Mouse (Mus musculus): Measurements from ENCODE around the gene Sec14l1.
A peak's percentile ranks its signal among the peaks of the same experiment; 100 is the strongest.

Gene Sec14l1

DNA sequence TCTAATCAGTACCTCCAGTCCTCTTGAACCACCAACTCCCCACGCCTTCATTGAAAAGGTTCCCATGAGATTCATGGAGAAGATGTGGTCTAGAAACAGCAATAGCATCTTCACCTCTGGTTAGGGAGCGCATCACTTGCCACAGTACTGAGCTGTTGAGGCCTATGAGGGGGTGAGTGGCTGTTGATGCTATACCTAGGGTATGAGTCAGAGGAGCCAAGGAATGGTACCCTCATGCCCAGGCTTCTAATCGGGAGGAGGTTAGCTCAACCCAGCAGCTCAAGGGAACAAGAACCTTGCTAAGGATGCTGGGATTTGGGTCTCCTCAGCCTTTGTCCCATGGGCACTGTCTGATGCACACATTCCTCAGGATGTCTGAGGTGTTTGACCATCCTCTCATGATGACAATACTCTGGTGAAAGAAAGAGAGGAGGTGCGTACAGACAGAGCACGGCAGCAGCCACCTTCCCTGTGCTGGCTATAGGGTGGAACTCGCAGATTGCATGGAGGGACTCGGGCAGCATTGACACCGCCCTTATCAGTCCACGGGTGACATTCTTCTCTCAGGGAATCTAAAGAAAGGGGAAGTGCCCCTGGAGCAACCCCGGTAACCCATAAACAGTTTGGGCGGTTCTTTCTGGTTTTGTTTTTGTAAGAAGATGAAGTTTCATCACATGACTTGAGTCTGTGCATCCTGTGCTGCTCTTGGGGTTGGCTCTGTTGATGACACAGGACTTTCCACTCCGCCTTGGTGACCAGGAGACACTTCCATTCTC, 5.6 kb upstream of the Sec14l1 start:
- DNase-seq (ENCODE audit: low spot score): peak; percentile 64

DNA sequence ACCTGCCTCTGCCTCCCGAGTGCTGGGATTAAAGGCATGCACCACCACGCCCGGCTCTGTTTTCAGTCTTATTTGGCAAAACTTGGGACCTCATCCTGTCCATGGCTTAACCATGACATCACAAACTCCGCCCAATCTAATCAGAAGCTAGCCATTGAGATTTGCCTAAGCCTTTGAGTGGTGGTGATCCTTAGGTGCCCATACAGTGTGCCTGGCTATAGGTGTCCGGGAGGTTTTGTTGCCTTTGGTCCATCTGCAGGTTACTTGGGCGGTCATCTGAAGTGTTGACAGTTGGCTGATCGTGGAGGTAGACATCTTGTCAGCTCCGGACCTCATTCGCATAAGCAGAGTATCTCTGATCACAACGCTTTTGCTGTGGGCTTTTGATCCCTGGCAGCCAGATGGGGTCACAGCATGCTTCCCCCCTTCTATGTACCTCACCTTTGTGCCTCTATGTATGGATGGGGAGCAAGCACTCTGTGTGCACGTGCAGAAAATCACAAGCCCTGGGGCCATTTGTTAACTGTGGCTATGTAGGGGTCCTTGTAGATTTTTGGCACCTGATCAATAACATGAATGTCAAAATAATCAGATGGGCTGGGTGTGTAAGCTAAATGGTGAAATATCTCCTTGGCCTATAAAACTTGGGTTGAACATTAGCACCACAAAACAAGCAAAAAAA, 2.9 kb upstream of the Sec14l1 start:
- DNase-seq (ENCODE audit: low spot score): no peak

DNA sequence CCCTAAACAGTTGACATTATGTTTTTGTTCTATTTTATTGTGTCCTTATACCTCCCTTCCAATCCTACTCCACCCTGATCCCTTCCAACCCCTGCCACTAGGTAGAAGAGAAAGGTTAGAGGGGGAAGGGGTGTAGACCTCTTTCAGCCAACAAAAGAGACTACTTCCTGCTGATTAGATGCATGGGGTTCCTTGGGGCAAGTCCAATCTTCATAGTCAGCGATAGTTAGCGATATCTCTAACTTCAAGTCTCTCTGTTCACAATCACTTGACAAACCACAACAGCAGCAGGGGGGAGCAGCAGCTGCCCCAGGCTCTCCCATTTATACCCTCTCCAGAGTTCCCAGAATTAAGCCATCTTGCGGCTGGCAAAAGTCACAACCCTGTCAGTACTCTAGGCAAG, 2.3 kb upstream of the Sec14l1 start:
- DNase-seq (ENCODE audit: low spot score): no peak

DNA sequence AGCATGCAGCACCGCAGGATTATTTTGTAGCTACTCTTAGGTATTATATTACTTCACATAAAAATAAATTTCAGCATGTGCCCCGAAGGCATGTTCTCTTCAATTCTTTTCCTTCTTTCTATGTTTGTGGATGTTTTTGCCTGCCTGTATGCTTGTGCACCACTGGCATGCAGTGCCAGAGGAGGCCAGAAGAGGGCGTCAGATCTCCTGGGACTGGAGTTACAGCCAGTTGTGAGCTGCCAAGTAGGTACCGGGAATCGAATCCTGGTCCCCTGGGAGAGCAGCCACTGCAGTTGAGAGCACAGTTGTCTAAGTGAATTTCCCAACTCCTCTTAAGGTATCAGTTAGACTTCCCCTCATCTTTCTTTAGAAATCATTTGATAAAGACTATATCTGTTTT, 1.6 kb upstream of the Sec14l1 start:
- no peak for DNase-seq (ENCODE audit: low spot score)

DNA sequence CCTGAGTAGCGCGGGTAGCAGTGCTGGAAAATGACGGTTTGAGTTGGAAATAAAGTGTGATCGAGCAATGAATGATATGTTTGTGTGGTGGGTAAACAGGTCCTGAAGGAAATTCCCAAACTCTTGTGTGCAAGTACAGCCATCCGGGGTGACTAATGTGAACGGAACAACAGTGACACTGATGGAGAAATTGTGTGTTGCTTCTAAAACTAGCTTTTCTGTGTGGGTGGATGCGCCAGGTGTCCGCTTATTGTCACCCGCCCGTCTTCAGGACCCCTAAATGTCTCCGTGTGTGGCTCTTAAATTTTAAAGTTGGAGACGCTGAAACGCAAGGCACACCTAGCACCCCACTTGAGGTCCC, 757 bp upstream of the Sec14l1 start:
- DNase-seq (ENCODE audit: low spot score): no peak

DNA sequence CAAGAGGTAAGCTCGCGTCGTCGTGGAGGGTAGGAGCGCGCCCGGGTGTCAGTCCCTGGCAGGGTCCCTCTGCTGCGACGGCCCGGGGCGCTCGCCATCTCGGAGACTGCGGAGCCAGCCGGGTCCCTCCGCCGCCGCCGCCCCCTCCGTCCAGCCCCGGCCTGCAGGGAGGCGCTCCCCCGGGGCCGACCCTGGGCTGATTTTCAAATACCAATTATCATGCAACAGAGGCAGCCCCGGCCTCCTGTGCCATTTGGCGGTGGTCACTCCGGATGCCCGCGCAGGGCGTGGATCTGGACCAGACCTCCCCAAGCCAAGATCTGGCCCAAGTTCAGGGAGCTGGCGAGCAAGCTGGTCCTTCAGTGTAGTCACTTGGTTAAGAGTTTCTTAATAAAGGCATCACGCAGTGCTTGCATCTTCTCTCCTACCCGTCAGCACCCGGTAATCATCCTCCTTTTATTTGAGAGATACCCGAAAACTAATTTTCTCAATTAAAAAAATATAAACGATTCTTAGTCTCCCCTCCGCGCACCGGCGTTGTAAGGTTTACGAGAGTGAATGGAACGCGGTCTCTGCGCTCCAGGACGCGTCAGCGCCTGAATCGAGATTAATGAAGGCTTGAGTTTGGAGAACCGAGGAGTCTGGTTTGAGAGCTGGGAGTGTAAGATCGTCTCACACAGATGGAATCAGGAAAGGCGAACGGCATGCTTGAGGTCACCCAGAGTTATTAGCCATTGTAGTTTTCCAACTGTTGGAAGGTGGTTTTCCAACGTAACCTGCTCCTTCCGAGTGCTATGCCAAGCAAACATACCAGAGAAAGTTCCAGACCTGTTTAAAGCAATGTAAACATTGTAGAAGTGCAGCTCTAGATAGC, 615 bp downstream of the Sec14l1 start:
- peak; percentile 76 for DNase-seq (ENCODE audit: low spot score)

DNA sequence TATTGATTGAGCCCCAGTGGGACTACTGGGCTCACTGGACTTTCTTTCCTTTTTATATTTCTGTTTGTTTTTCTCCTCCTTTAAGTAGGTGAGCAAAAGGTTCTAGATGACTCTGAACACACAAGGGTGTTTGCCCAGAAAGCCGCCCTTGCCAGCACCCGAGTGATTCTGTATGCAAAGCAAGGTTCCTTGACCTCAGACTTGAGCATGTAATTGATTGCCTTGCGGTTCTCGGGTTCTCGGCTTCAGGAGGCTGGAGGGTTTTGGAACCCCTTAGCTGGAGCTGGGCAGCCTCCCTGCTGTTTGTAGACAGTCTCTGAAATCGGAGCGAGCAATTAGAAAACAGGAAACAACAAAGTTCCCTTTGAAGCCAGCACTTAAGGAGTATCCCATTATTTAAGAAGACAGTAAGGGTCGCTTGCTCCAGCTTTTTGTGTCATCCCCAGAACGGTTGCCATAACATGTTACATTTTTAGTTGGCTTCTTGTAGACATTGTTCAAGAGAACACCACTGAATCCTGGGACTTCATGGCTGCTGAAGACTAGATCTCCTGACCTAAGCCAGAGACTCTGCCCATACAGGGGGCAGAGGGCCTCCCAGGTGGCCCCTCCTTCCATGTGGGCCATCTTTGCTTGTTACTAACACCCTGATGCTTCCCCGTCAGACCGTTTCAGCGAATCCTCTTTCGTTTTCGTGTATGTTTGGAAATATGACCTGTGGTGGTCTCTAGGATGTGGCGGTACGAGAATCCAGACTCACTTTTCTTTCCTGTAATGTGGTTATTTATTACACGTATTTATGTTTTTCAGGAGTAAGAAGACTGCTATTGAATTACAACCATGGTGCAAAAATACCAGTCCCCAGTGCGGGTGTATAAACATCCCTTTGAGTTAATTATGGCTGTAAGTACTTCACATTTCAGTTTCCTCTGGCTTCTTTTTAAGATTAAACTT, 1.7 kb downstream of the Sec14l1 start:
- peak; percentile 77 for DNase-seq (ENCODE audit: low spot score)

DNA sequence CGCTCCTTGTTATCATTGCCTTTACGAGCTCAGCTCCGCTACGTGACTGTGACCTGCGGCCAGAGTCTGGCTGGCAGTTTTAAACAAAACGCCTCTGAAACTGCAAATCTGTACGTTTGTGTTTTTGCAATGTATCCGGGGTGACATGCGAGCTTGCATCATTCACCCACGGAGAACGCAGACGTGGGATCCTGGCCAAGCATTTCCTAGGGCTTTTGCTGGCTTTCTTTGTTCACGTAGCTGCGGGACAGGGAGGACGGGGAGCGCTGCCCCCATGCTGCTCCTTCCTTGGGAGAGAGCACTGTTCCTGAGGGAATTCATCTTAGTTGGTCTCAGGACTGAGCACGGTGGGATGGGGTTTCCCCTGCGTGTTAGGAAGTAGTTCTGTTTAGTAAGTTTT, 2.4 kb downstream of the Sec14l1 start:
- no peak for DNase-seq (ENCODE audit: low spot score)

DNA sequence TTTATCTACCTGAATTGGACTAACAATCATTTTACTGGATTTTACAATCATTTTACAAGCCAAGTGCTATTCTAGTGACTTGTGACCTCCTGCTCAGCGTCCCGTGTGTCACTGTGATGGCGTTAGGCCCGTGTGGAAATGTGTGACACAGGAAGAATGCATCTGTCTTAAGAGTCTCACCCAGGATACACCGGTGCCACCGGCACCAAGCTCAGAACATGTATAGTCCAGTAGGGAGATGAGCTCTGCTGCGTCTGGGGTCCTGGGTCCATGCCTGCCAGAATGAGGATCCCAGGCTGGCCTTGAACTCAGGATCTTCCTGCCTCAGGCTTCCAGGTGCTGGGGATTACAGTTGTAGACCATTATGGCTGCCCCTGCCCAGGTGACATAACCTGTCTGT, 2.8 kb downstream of the Sec14l1 start:
- no peak for DNase-seq (ENCODE audit: low spot score)

DNA sequence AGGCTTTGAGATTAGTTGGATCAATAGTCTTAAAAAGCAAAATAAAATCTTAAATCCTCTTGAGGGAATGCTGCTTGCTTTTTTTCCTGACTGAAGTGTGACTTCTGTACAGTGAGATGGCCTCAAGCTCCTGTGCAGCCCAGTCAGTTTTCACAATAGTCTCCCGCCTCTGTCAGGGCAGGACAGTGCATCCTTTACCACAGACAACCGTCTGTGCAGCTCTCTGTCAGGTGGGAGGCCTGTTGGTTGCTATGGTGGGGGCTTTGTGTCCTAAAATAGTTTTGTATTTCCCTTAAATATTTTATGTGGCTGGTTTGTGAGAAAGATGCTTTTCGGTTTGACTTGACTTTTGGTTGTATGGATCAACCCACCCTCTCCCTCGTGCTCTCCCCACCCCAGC, 3.3 kb downstream of the Sec14l1 start:
- DNase-seq (ENCODE audit: low spot score): no peak

DNA sequence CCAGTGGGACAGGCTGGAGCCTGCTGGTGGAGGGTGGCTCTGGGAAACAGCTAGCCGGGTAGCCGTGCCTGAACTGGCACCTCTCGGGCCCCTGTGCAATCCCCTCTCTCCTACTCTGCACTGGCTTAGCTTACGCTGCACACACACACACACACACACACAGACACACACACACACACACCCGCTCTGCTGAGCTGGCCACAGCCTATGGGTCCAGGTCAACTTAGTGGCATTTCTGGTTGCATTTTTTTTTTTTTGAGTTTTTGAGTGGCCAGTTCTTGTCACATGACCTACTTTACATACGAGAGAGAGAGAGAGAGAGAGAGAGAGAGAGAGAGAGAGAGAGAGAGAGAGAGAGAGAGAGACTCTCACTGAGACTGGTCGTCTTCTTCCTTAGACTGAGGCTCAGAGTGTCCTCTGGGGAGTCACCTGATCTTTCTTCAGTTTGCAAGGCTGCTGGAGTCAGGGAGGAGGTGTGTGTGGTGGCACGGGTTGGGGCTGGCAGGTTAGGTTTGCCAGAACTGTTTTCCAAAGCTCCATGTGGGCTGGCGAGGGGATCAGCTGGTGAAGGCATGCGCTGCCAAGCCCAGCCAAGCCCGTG, 3.9 kb downstream of the Sec14l1 start:
- DNase-seq (ENCODE audit: low spot score): no peak

DNA sequence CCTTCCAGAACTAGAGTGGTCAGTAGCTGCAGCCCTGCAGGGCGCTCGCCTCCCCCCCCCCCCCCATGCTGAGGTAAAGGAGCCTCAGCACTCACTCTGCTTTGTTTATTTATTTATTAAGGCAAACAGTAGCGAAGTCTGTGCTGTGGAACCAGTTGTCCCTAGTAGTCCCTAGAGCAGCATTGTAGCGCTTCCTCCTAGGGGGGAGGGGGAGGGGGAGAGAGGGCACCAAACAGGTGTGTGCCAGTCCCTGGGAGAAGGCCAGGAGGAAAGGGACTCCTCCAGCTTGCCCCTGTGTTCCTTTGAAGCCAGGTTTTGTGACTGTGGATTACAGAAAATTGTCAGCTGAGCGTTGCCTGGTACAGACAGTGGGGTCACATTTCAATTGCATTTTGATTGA, 4.8 kb downstream of the Sec14l1 start:
- no peak for DNase-seq (ENCODE audit: low spot score)

DNA sequence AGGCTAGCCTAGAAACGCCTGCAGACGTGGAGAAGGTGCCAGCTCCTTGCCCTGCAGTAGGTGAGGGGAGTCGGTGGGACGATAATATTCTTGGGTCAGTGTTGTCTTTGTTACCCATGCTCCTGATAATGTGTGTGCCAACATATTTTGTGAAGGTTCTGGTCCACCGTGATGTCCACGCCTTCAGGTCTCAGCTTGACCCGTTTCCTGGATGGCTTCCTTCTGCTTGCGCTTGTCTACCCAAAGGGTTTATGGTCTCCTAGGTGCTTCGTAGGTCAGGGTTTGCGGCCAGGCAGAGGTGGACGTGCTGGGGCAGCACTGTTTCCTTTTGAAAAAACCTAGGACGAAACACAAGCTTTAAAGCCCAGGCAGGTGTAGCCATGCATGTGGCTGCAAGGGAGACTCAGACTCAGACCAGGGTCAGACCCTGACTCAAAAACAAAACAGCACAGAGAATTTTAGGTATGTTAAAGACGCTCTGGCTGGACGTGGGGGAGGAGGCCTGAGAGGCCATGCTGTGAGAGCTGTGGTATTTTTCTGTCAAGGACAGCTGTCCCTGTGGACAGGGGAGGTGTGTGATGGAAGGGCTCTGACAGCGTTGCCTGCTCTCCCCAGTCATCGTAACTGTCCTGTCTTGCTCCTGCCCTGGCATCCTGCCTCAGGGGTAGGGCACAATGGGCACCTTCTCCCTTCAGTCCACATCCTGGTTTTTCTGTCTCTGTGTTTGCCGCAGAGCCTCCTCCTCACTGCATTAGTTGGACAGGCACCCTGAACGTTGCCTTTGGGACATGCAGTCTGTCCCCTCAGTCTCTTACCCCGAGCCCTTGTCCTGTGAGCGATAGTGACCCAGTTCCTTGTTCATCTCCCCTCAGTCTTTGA, 5.6 kb downstream of the Sec14l1 start:
- no peak for DNase-seq (ENCODE audit: low spot score)

DNA sequence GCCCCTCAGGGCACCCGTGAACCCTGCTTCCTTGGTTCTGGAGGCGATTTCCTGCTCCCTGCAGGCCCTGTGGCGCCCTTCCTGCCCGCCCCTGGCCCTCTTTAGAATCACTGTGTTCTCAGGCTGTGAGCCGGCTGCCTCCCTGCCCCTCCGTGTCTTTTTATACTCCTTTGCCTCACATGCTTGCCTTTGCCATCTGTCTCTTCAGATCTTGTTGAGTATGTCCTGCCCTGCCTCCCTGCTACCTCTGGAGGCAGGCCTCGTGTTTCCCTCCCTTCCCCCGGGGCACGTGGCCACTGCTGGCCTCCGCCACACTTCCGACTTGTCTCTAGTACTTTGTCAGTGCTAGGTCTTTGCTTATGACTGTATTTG, 6.2 kb downstream of the Sec14l1 start:
- no peak for DNase-seq (ENCODE audit: low spot score)

DNA sequence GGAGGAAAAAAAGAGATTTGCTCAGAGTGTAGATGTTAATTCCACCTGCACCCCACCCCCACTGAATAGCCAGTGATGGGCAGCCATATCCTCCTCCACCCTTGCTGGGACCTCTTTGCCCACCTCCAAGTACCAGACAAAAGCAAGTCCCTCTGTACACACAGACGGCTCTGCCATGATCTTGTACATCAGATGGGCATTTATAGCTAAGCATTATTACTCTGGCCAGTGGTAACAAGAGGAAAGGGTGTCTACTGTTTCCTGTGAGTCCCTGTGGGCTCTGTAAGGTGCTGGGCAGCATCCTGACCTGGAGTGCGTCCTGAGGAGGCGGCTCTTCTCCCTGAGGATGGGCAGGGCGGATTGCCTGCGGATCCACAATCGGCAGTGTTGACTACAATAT, 7.0 kb downstream of the Sec14l1 start:
- no peak for DNase-seq (ENCODE audit: low spot score)

DNA sequence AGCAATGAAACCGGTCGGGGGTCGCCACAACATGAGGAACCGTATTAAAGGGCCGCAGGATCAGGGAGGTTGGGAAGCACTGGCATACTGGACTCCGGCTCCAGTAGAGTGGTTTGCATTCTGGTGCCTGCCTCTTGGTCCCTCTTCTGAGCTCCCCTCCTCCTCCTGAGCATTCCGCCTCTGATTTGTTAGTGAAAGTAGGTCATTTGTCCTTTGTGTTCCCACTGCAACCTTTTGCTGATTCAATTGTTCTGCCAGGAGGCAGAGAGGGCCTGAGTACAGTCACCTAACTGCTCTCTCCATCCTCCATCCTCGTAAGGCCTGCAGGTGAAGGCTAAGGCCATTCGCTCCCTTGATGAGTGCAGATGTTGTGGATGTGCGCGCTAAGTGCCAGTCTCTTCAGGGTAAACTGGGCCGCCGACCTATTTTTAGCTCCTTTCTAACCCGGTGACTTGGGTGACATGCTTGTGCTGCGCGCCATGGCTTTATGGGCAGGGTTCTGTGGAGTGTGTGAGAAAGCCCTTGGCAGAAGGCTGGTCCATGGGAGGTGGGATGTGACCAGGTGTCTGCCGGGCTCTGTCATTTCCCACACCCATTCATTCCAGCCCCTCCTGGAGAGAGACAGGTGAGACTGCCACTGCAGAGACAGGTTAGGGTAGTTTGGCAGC, 8.6 kb downstream of the Sec14l1 start:
- DNase-seq (ENCODE audit: low spot score): no peak

DNA sequence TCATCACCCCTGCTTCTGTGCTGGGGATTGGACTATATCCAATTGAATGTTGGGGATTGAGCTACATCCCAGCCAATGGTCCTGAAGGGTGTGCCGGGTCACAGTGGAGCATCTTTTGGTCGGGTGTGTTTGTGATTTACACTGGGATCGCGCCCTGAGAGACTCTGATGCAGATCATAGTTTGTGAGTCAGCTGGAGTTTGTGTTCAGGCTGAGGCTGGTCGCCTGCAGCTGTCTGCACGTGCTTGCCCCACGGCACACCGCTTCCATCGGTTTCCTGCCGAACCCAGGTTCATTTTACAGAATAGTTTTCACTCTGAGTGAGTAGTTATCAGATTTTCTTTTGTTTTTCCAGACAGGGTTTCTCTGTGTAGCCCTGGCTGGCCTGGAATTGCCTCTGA, 9.6 kb downstream of the Sec14l1 start:
- DNase-seq (ENCODE audit: low spot score): no peak

DNA sequence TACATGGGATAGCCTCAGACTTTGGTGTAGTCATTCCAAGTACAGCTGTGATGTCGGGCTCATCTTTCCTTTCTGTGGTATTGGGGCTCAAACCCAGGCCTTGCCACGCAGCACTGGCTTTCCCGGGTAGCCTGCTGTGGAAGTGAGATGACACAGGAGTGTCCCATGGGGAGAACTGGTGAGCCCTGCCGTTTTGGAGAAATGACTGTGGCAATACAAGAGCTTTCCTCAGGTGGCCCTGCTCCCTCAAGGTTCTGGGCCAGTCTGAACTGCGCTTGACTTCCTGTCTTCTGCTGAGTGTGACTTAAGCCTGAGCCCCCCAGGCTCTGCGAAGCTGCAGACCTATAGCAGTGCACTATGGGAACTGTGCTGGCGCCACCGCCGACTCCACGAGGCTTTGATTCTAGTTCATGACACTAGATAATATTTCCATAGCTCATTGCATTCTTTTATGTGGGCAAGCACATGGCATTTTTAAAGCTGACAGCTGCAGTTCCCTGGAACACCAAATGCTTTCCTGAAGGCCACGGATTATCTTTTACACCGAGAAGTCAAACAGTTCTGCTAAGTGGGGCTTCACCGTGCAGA, 12.4 kb downstream of the Sec14l1 start:
- DNase-seq (ENCODE audit: low spot score): no peak

DNA sequence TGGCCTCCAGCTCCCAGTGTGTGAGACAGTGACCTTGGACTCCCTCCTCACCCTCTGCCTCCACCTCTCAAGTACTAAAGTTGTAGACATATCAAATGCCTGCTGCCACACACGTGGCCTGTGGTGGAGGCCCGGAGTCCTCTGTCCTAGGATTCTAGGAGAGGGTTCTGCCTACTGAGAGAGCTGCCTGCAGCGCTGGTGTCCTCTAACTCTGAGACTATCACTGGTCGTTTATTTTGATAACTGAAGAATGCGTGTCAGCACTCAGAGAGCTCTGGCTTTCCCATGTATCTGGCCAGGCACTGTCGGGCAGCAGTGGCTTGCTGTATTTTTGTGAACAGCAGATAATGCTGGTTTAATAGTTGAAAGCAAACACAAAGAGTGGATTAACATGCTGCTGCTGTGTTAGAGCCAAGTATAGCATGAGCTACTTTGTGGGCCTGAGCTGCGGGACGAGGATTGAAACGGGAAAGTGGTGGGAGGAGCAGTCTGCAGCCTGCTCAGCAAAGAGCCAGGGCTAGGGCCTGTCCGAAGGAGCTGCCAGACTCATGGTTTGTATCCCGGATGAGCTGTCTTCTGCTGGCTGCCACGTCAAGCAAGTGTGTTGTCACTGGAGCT, 13.1 kb downstream of the Sec14l1 start:
- no peak for DNase-seq (ENCODE audit: low spot score)
